Mouse (Mus musculus) cerebellum, adult 2 months (tissue): ENCODE data around the gene Rbms3.

Experiments used
- CTCF ChIP-seq: fragments of 200-500 bp; IDR thresholded peaks from 2 replicates; pipeline ENCODE4 v1.5.1; 2011; ENCODE audit warnings: low read depth, mild to moderate bottlenecking, control low read depth, low read length, moderate library complexity, borderline replicate concordance; ENCODE audit not compliant: insufficient read depth
- POLR2A ChIP-seq: fragments of 200-500 bp; IDR thresholded peaks from 2 replicates; pipeline ENCODE4 v1.6.1; 2011; ENCODE audit warnings: low read length, control low read depth, borderline replicate concordance; ENCODE audit not compliant: insufficient read depth

DNA sequence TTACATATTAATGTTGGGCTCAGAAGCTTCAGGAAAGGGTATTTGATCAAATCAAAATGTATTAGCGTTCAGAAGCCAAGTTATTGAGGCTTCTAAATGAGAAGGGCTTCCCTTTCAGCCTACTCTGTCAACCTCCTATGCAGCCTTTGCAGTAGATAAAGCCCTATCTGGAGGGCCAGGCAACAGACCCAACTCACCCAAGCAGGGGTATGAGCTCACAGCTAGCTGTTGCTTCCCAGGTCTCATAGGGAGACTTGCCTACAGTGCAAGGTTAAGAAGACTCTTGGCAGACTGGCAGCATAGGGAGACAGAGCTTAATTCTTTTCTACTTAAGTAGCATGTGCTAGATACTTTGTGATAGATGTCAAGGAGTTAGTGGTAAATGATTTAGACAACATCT lies 926.6 kb downstream of the Rbms3 start:
- no peak for TF ChIP-seq CTCF
- no peak for TF ChIP-seq POLR2A
